Mouse (Mus musculus) heart, embryonic 12.5 days (tissue): ENCODE results near the gene Caln1. TPM values are rescaled to one million over a fixed set of nuclear protein-coding genes. Genes with fewer than 3 reads are reported as not detected.

Source experiments
- ATAC-seq: fragments of 200-750 bp; cut with Nextera tagmentation; 2 replicates; pipeline ENCODE4 v1.8.0; 2017; ENCODE audit warnings: moderate TSS enrichment, moderate library complexity; ENCODE audit not compliant: insufficient number of reproducible peaks, low FRiP score
- H3K27ac ChIP-seq: fragments of 300-500 bp; sonication (generic); 2 replicates; pipeline ENCODE4 v1.5.1; 2016; ENCODE audit warnings: mild to moderate bottlenecking, moderate library complexity; ENCODE audit not compliant: poor library complexity, severe bottlenecking
- H3K27me3 ChIP-seq: fragments of 300-500 bp; sonication (generic); replicated peaks from 2 replicates; pipeline ENCODE4 v1.6.1; 2016; ENCODE audit warnings: mild to moderate bottlenecking, moderate library complexity
- H3K36me3 ChIP-seq: fragments of 300-500 bp; sonication (generic); 2 replicates; pipeline ENCODE4 v1.6.1; 2016; ENCODE audit warnings: mild to moderate bottlenecking, moderate library complexity
- H3K4me1 ChIP-seq: fragments of 300-500 bp; sonication (generic); replicated peaks from 2 replicates; pipeline ENCODE4 v1.6.1; 2016; ENCODE audit warnings: mild to moderate bottlenecking
- H3K4me2 ChIP-seq: fragments of 300-500 bp; sonication (generic); 2 replicates; pipeline ENCODE4 v1.6.1; 2016; ENCODE audit warnings: mild to moderate bottlenecking, moderate library complexity
- H3K4me3 ChIP-seq: fragments of 300-500 bp; sonication (generic); 2 replicates; pipeline ENCODE4 v1.5.1; 2016; ENCODE audit warnings: mild to moderate bottlenecking
- H3K9ac ChIP-seq: fragments of 300-500 bp; sonication (generic); 2 replicates; pipeline ENCODE4 v1.6.1; 2016; ENCODE audit warnings: mild to moderate bottlenecking, moderate library complexity
- H3K9me3 ChIP-seq: fragments of 300-500 bp; sonication (generic); replicated peaks from 2 replicates; pipeline ENCODE4 v1.6.1; 2016; ENCODE audit warnings: mild to moderate bottlenecking, moderate library complexity
- WGBS: fragments of 180-500 bp; shearing (Covaris S2); methylation state at CpG from one replicate; pipeline ENCODE4 v1.1.7; 2016; 5-methylcytosine and 5-hydroxymethylcytosine counted together
- polyA plus RNA-seq: library from polyadenylated mRNA; unstranded; fragments of >200 nt; fragmentation: Nextera tagmentation; extraction: Ambion mirVana; gene quantifications from 2 replicates; pipeline ENCODE4 v1.2.1, GENCODE M21; 2016

The Caln1 gene
- polyA plus RNA-seq, 1 experiment from 2014 or later, result 0.03 TPM

GRCm38 (mm10) chr5:130691349-130691748 lies 322.1 kb downstream of the Caln1 start:
- WGBS, result 60% methylated on average over 3 of the region's 3 CpGs
- Histone ChIP-seq H3K9me3 (peaks cover 5% of the 10 kb centered on the region; the same call in 1 of the 2 replicates), H3K4me1 (peaks cover 7% of the 10 kb centered on the region; the same call in 1 of the 2 replicates), H3K36me3 (no peaks in the 10 kb centered on the region), H3K27ac (no peak overlapping the region), H3K4me3 (no peak overlapping the region), H3K27me3 (no peaks in the 10 kb centered on the region), H3K9ac (no peak overlapping the region), H3K4me2 (no peak overlapping the region)
- ATAC-seq, result no peak; the same call in 1 of the 2 replicates

DNA sequence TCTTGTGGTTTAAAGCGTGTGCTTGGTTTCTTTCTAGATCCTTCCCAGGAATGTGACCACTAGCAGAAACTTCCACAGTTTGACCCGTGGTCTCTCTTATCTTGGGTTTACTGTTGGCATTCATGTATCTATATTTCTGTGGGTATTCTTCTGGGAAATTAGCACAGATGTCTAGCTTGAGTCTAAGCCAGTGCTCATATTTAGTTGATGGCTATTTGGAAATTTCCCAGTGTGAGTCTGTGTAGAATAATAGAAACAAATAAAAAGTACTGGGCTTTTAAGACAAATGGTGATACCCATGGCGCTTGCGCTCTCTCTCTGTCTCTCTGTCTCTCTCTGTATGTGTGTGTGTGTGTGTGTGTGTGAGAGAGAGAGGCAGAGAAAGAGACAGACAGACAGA lies 330.2 kb downstream of the Caln1 start:
- H3K4me2 ChIP-seq, result no peak overlapping the region
- H3K9ac ChIP-seq, result no peak overlapping the region
- H3K4me3 ChIP-seq, result no peak overlapping the region
- H3K27me3 ChIP-seq, result no peaks in the 10 kb centered on the region
- no peaks in the 10 kb centered on the region for H3K4me1 ChIP-seq
- ATAC-seq, result no peak
- 80% methylated on average over 4 of the region's 4 CpGs for WGBS
- no peaks in the 10 kb centered on the region for H3K36me3 ChIP-seq
- no peaks in the 10 kb centered on the region for H3K9me3 ChIP-seq
- H3K27ac ChIP-seq, result no peak overlapping the region

GRCm38 (mm10) chr5:130701777-130702176 lies 332.5 kb downstream of the Caln1 start:
- no peak overlapping the region for H3K9ac ChIP-seq
- H3K27me3 ChIP-seq, result no peaks in the 10 kb centered on the region
- H3K27ac ChIP-seq, result no peak overlapping the region
- H3K4me3 ChIP-seq, result no peak overlapping the region
- WGBS, result 66% methylated on average over 6 of the region's 6 CpGs
- H3K9me3 ChIP-seq, result no peaks in the 10 kb centered on the region
- no peak for ATAC-seq
- no peaks in the 10 kb centered on the region for H3K36me3 ChIP-seq
- no peaks in the 10 kb centered on the region for H3K4me1 ChIP-seq
- H3K4me2 ChIP-seq, result no peak overlapping the region

- 67% methylated on average over 4 of the region's 4 CpGs for WGBS
- no peak overlapping the region for H3K27ac ChIP-seq
- H3K4me3 ChIP-seq, result no peak overlapping the region
- H3K9ac ChIP-seq, result no peak overlapping the region
- H3K36me3 ChIP-seq, result no peaks in the 10 kb centered on the region
- no peak overlapping the region for H3K4me2 ChIP-seq
- ATAC-seq, result no peak
- H3K9me3 ChIP-seq, result no peaks in the 10 kb centered on the region
- no peaks in the 10 kb centered on the region for H3K27me3 ChIP-seq
- no peaks in the 10 kb centered on the region for H3K4me1 ChIP-seq
Observed at GRCm38 (mm10) chr5:130702361-130702760, 333.1 kb downstream of the Caln1 start.

DNA sequence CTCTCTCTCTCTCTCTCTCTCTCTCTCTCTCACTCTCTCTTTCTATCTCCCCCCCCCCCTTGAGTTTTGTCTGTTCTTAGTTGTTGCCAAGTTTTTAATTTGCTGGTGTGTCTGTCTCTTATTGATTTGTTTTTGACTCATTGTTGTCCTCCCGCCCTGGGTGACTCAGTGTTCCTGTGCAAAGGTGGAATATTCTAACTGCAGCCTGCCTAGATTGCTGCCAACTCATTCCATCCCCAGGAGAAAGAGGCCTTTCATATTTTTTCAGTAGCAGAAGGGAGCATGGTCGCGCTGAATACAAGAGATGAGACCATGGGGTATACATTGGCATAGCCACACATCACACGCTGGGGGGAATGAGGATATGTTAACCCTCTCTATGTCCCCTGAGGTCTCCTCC lies 335.6 kb downstream of the Caln1 start:
- no peaks in the 10 kb centered on the region for H3K4me1 ChIP-seq
- ATAC-seq, result no peak
- H3K4me2 ChIP-seq, result no peak overlapping the region
- H3K27ac ChIP-seq, result no peak overlapping the region
- WGBS, result 80% methylated on average over 4 of the region's 4 CpGs
- no peaks in the 10 kb centered on the region for H3K9me3 ChIP-seq
- H3K4me3 ChIP-seq, result no peak overlapping the region
- H3K36me3 ChIP-seq, result no peaks in the 10 kb centered on the region
- no peak overlapping the region for H3K9ac ChIP-seq
- no peaks in the 10 kb centered on the region for H3K27me3 ChIP-seq

- no peak for ATAC-seq
Observed at GRCm38 (mm10) chr5:130706202-130706855, 337.1 kb downstream of the Caln1 start.

GRCm38 (mm10) chr5:130707755-130708154 lies 338.5 kb downstream of the Caln1 start:
- 0 out of 2 replicates have a peak, but pooled peaks cover 4% of the 10 kb centered on the region for H3K9me3 ChIP-seq
- H3K36me3 ChIP-seq, result no peaks in the 10 kb centered on the region
- H3K27me3 ChIP-seq, result no peaks in the 10 kb centered on the region
- ATAC-seq, result no peak
- H3K9ac ChIP-seq, result no peak overlapping the region
- no peaks in the 10 kb centered on the region for H3K4me1 ChIP-seq
- no peak overlapping the region for H3K27ac ChIP-seq
- 77% methylated on average over 3 of the region's 3 CpGs for WGBS
- H3K4me3 ChIP-seq, result no peak overlapping the region
- no peak overlapping the region for H3K4me2 ChIP-seq

More at GRCm38 (mm10) chr5:130706202-130706855, 337.1 kb downstream of the Caln1 start:
- 43% methylated on average over 6 of the region's 6 CpGs for WGBS
- no peak overlapping the region for H3K4me2 ChIP-seq
- H3K9ac ChIP-seq, result no peak overlapping the region
- H3K4me3 ChIP-seq, result no peak overlapping the region
- no peaks in the 10 kb centered on the region for H3K27me3 ChIP-seq
- H3K4me1 ChIP-seq, result no peaks in the 10 kb centered on the region
- H3K27ac ChIP-seq, result no peak overlapping the region
- H3K36me3 ChIP-seq, result no peaks in the 10 kb centered on the region
- H3K9me3 ChIP-seq, result 0 out of 2 replicates have a peak, but pooled peaks cover 4% of the 10 kb centered on the region

- H3K9me3 ChIP-seq, result 0 out of 2 replicates have a peak, but pooled peaks cover 4% of the 10 kb centered on the region
- H3K9ac ChIP-seq, result no peak overlapping the region
- 64% methylated on average over 4 of the region's 4 CpGs for WGBS
- no peaks in the 10 kb centered on the region for H3K4me1 ChIP-seq
- no peak overlapping the region for H3K4me2 ChIP-seq
- no peaks in the 10 kb centered on the region for H3K36me3 ChIP-seq
- ATAC-seq, result no peak
- no peaks in the 10 kb centered on the region for H3K27me3 ChIP-seq
- no peak overlapping the region for H3K27ac ChIP-seq
- no peak overlapping the region for H3K4me3 ChIP-seq
Observed at GRCm38 (mm10) chr5:130708616-130709015, 339.4 kb downstream of the Caln1 start.

DNA sequence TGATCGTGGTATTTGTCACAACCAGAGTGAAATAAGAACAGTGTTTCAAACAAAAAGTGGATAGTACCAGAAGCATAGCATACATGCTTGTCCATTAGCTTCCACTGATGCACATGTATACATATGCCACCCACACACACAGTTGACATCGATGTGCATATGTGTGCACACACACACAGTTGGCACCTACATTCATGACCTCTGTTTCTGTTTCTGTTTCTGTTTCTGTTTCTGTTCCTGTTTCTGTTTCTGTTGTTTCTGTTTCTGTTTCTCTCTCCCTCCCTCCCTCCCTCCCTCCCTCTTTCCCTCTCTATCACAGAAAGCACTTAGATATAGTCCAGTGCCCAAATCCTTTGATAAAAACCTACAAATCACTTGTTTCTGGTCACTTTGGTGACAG lies 342.4 kb downstream of the Caln1 start:
- H3K27ac ChIP-seq, result no peak overlapping the region
- 82% methylated on average over 2 of the region's 2 CpGs for WGBS
- H3K27me3 ChIP-seq, result no peaks in the 10 kb centered on the region

DNA sequence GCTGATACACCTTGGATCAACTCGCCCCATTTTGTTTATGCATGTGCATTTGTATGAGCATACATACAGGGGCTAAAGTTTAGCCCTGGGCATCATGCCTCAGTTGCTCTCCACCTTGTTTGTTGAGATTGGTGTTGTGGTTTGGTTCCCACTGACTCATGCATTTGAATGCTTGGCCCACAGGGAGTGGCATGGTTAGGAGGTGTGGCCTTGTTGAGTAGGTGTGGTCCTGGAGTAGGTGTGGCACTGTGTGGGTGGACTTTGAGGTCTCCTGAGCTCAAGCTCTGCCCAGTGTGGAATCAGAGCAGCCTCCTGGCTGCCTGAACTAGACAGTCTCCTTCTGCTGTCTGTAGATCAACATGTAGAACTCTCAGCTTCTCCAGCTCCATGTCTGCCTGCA lies 343.0 kb downstream of the Caln1 start:
- Histone ChIP-seq H3K36me3 (no peaks in the 10 kb centered on the region), H3K9ac (no peak overlapping the region), H3K27me3 (no peaks in the 10 kb centered on the region), H3K4me2 (no peak overlapping the region), H3K4me1 (no peaks in the 10 kb centered on the region), H3K27ac (no peak overlapping the region), H3K4me3 (no peak overlapping the region), H3K9me3 (0 out of 2 replicates have a peak, but pooled peaks cover 4% of the 10 kb centered on the region)
- no peak for ATAC-seq
- WGBS, result 65% methylated on average over 1 of the region's 1 CpGs

More for the DNA sequence above, 342.4 kb downstream of the Caln1 start:
- ATAC-seq, result no peak
- Histone ChIP-seq H3K9me3 (0 out of 2 replicates have a peak, but pooled peaks cover 4% of the 10 kb centered on the region), H3K4me1 (no peaks in the 10 kb centered on the region), H3K4me3 (no peak overlapping the region), H3K4me2 (no peak overlapping the region), H3K9ac (no peak overlapping the region), H3K36me3 (no peaks in the 10 kb centered on the region)

GRCm38 (mm10) chr5:130715181-130715580 lies 345.9 kb downstream of the Caln1 start:
- Histone ChIP-seq H3K9ac (no peak overlapping the region), H3K27me3 (no peaks in the 10 kb centered on the region), H3K4me3 (no peak overlapping the region), H3K4me2 (no peak overlapping the region), H3K4me1 (no peaks in the 10 kb centered on the region), H3K36me3 (no peaks in the 10 kb centered on the region), H3K9me3 (0 out of 2 replicates have a peak, but pooled peaks cover 2% of the 10 kb centered on the region), H3K27ac (no peak overlapping the region)
- WGBS, result 77% methylated on average over 4 of the region's 4 CpGs
- ATAC-seq, result no peak

DNA sequence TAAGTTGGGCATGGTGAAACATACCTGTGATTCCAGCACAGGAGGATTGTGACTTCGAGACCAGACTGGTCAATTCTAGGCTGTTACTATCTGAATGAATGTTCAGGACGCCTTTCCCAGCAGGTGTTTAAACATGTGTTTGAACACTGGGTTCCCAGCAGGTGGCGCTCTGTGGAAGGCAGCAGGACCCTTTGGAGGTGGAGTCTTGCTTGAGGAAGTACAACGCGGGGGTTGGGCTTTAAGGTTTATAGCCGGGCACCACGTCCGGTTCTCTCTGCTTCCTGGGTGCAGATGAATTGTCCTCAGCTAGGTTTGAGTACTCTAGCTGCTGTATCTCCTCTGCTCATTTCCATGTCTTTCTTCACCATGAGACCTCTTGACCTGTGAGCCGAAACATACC lies 349.1 kb downstream of the Caln1 start:
- Histone ChIP-seq H3K36me3 (no peaks in the 10 kb centered on the region), H3K9ac (no peak overlapping the region), H3K4me3 (no peak overlapping the region), H3K27me3 (no peaks in the 10 kb centered on the region), H3K4me1 (no peaks in the 10 kb centered on the region), H3K27ac (no peak overlapping the region), H3K9me3 (no peaks in the 10 kb centered on the region), H3K4me2 (no peak overlapping the region)
- WGBS, result 56% methylated on average over 9 of the region's 9 CpGs
- no peak for ATAC-seq
